Mouse (Mus musculus) kidney, adult 2 months (tissue): ENCODE measurements around the gene Zic4.

Source experiments
- CTCF ChIP-seq: fragments of 200-500 bp; conservative IDR thresholded peaks from 2 replicates; pipeline ENCODE4 v1.5.1; 2011; ENCODE audit warnings: low read depth, mild to moderate bottlenecking, control low read depth, low read length, moderate library complexity, mixed read lengths; ENCODE audit not compliant: insufficient read depth, insufficient read length
- POLR2A ChIP-seq: fragments of 200-500 bp; IDR thresholded peaks from one replicate; pipeline ENCODE4 v1.6.1; 2011; ENCODE audit warnings: low read depth, low read length, control low read depth

- no peak for TF ChIP-seq CTCF
- TF ChIP-seq POLR2A = no peak
Observed at GRCm38 (mm10) chr9:91405753-91406178, 43.6 kb downstream of the Zic4 start.
